Mouse (Mus musculus): ENCODE data around the gene Atp4b. TPM values are rescaled to one million over a fixed set of nuclear protein-coding genes. Genes with fewer than 3 reads are reported as not detected.

The Atp4b gene
- total RNA-seq (2014; fragmentation: Nextera tagmentation) (0.96 and 1.4 TPM in 2 replicates), total RNA-seq (2017) (0.80 and 1.1 TPM in 2 replicates)

DNA sequence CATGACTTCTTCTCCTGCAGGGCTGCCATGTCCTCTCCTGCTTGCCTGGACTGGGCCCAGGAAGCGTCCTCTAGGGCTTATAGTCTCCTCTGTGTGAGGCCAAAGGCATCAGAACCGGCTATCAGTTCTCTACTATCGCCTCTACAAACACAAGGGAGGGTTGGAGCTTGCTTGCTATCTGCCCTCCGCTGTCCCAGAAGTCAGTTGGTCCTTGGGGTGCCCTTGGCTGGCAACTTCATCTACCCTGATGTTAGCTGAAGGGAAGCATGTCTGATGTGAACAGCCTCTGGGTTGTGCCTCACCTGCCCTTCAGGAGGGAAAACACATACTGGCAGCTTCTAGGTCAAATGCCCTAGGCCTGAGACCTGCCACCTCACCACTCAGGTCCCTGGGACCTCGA lies at the start of gene Atp4b:
Gene Atp4b, minus strand, starts transcription at position 101 of the 400 bp plus-strand sequence.
- ATAC-seq (replicated peaks; ENCODE audit: low FRiP score, low TSS enrichment, poor library complexity, severe bottlenecking), result peak; percentile 40

GRCm38 (mm10) chr8:13442152-13442551 lies 45.5 kb upstream of the Atp4b start:
- no peak for ATAC-seq (replicated peaks; ENCODE audit: low FRiP score, low TSS enrichment, poor library complexity, severe bottlenecking)

DNA sequence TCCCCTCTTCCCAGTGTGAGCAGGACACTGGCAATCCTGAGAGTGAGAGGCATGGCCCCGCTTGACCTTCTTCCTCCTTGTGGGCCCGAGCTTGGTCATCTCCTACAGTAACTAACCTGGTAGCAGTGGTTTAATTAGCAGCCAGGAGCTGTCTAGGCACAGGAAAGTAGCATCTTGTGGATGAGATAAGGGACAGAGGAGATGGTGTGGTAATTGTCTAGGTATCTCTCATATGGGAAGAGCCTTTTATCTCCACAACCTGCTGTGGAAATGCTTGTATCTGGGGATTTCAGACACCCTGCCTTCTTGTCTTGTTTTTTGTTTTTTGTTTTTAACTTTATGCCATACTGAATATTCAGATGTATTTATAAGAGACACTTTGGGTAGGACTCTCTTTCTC lies 40.9 kb upstream of the Atp4b start:
- ATAC-seq (replicated peaks; ENCODE audit: low FRiP score, low TSS enrichment, poor library complexity, severe bottlenecking), result peak; percentile 57

- ATAC-seq (replicated peaks; ENCODE audit: low FRiP score, low TSS enrichment, poor library complexity, severe bottlenecking), result no peak
Measured at GRCm38 (mm10) chr8:13436052-13436451, 39.4 kb upstream of the Atp4b start.

DNA sequence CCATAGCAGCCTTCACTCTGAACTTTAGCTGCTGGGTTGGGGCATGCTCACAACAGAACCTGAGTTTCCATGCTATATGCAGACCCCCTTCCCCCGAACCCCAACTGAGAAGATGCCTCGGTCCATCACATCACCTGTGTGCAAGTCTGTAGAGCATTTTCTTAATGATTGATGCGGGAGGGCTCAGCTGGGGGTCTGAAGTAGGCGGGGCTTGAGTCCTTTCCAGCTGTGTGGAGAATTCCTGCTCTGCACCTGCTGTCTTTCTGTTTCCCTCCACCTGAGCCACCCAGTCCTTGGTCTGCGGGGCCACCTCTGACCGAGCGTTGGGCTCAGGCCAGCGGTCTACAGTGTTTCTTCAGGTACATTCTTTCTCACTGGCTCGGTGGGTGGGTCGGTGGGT lies 38.3 kb upstream of the Atp4b start, which contains the start of gene Tmem255b:
Gene Tmem255b, plus strand, starts transcription at position 301 of the 400 bp plus-strand sequence.
- no peak for ATAC-seq (replicated peaks; ENCODE audit: low FRiP score, low TSS enrichment, poor library complexity, severe bottlenecking)

DNA sequence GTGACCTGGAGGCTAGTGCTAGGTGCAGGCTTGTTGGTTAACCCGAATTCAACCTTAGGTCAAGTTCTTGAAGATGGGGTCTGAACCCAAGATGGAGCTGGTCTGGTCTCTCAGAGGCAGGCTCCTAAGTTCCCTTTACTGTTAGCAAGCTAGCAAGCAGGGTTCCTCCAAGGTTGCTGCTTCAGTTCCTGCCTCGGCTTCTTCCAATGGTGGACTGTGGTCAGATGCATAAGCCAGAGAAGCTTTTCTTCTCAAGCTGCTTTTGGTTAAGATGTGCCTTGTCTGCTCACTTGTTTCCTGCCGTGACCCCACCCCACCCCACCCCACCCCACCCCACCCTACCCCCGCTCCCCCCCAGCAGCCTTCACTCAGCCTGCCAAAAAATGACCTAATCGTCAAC lies 36.5 kb upstream of the Atp4b start:
- ATAC-seq (replicated peaks; ENCODE audit: low FRiP score, low TSS enrichment, poor library complexity, severe bottlenecking), result no peak

DNA sequence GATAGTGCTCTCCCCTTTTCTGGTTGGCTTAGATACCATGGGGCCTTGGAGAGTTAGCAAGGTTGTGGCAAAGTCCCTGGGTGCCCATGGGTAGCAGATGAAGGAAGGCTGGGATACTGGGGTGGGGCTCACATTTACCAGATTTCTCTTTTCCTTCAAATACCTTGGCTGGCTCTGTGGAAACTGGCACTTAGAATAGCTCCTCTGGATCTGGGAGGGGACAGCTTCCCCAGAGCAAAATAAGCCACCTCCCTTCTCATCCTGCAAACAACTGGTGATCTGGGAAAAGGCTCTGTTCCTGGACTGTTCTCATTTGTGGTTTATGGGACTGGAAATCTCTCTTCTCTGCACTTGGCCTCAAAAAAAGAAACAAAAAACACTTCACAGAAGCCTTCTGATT lies 34.2 kb upstream of the Atp4b start:
- ATAC-seq (replicated peaks; ENCODE audit: low FRiP score, low TSS enrichment, poor library complexity, severe bottlenecking), result no peak

DNA sequence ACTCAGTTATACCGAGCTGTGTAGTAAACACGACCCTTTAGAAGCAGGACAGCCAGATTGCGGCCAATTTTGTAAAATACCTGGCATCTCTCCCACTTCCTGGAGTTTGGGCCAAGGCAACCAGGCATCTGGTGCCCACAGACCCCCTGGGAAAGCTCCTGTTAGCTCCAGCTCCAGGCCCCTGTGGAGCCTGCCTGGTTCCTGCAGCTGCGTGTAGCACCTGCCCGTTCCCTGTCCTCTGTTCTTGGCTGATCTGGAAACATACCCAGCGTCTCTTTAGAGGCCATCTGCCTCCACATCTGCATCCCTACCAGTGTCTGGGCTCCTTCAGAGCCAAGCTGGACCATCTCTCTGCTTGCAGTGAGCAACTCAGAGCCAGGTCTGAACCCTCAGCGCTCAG lies 33.8 kb upstream of the Atp4b start:
- no peak for ATAC-seq (replicated peaks; ENCODE audit: low FRiP score, low TSS enrichment, poor library complexity, severe bottlenecking)

- ATAC-seq (replicated peaks; ENCODE audit: low FRiP score, low TSS enrichment, poor library complexity, severe bottlenecking), result no peak
Measured at GRCm38 (mm10) chr8:13428156-13428555, 31.5 kb upstream of the Atp4b start.

DNA sequence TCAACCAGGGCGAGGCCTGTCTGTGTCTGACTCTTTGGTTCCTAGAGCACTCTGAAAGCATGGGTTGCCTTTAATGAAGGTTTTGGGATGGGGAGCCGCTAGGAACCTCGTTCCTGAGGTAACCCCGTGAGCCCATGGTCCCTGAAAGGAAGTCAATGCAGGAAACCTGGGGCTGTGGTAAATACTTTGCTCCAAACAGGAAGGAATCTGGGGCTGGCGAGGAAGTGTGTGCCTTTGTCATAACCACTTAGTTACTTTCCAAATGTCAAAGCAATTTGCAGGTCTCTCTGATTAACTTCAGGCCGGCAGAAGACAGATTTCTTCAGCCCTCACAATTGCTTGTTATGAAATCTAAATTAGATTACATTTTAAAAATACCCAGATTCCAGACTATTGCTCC lies 30.7 kb upstream of the Atp4b start:
- ATAC-seq (replicated peaks; ENCODE audit: low FRiP score, low TSS enrichment, poor library complexity, severe bottlenecking), result no peak

DNA sequence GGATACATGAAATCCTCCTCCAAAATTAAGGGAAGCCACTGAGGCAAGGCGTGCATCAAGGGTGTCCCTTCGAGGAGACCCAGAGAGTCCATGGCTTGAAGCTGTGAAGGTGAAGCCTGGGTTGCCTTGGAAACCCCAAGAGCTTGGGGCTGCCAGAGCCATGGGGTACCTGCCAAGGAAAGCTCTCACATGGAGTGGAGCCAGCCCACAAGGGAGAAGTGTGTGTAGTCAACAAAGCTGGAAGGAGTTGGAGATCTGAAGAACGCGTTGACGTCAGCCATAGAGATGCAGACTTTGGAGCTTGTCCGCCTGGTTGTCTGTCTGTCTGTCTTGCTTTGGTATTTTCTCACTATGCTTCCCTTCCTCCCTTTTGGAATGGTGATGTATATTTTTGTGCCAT lies 24.3 kb upstream of the Atp4b start:
- no peak for ATAC-seq (replicated peaks; ENCODE audit: low FRiP score, low TSS enrichment, poor library complexity, severe bottlenecking)

- ATAC-seq (replicated peaks; ENCODE audit: low FRiP score, low TSS enrichment, poor library complexity, severe bottlenecking), result no peak
Measured at GRCm38 (mm10) chr8:13419111-13419639, 22.6 kb upstream of the Atp4b start.

DNA sequence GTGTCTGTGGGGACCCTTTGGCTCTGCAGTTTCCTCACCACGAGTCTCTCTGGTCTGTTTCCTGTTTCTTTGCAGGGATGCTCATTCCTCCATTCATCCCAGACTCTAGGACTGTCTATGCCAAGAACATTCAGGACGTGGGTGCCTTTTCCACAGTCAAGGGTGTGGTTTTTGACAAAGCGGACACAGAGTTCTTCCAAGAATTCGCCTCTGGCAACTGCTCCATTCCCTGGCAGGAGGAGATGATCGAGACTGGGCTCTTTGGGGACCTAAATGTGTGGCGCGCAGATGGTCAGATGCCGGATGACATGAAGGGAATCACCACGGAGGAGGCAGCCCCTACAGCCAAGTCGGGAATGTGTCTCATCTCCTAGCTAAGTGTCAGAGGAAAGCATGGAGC lies 19.3 kb upstream of the Atp4b start:
- no peak for ATAC-seq (replicated peaks; ENCODE audit: low FRiP score, low TSS enrichment, poor library complexity, severe bottlenecking)

DNA sequence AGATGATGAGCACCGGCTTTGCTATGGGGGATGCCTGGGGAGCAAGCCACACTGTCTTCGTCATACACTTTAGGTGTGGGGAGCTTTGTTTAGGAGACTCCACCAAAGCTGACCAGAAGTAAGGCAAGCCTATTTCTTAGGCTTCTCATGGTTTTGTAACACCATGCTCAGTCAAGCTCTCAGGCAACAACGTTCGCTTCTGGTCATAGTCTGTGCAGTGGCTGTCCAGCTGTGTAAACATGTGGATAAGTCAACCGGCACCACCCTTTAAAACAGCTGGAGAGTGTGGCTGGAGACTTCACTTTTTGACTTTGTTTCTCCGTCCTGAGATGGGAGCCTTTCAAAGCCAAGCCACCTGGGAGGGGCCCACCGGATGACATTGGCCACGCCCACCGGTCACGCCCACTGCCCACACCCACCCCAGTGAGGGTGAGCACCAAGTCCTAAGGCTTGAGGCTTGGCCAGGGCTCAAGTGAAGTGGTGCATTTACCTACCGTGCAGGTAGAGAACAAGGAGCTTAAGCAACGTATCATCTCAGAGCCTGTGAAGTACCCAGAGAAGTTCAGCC lies 17.3 kb upstream of the Atp4b start:
- no peak for ATAC-seq (replicated peaks; ENCODE audit: low FRiP score, low TSS enrichment, poor library complexity, severe bottlenecking)

- ATAC-seq (replicated peaks; ENCODE audit: low FRiP score, low TSS enrichment, poor library complexity, severe bottlenecking), result peak; percentile 60
Measured at GRCm38 (mm10) chr8:13412891-13413558, 16.4 kb upstream of the Atp4b start.

- 0 out of 2 replicates have a peak, but pooled peaks have one; percentile 54 for ATAC-seq (replicated peaks; ENCODE audit: low FRiP score, low TSS enrichment, poor library complexity, severe bottlenecking)
Measured at GRCm38 (mm10) chr8:13411597-13411996, 15.0 kb upstream of the Atp4b start.

- no peak for ATAC-seq (replicated peaks; ENCODE audit: low FRiP score, low TSS enrichment, poor library complexity, severe bottlenecking)
Measured at GRCm38 (mm10) chr8:13406011-13406410, 9.4 kb upstream of the Atp4b start.

DNA sequence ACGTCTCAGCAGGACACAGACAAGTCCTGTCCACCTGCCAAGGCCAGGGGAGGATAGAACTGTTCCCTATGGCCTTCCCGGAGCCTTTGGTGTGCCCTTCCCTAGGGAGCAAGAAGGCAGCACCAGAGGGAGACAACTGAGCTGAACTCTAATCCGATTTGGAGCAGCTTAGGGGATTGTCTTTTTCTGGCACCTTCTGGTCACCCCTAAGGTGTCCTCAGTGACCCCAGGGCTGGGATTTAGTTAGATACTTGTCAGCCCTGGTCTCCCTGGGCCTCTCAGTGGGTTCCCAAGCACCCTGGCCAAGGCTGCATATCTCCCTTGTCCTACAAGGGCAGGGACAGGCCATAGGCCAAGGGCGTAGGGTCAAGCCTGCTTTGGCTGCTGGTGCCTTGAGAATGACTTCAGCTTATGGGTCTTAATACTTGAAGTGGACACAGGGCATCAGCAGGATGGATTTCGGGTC lies 8.1 kb upstream of the Atp4b start, which contains the start of gene Grk1:
Gene Grk1, plus strand, starts transcription at position 416 of the 466 bp plus-strand sequence.
- ATAC-seq (replicated peaks; ENCODE audit: low FRiP score, low TSS enrichment, poor library complexity, severe bottlenecking), result no peak

DNA sequence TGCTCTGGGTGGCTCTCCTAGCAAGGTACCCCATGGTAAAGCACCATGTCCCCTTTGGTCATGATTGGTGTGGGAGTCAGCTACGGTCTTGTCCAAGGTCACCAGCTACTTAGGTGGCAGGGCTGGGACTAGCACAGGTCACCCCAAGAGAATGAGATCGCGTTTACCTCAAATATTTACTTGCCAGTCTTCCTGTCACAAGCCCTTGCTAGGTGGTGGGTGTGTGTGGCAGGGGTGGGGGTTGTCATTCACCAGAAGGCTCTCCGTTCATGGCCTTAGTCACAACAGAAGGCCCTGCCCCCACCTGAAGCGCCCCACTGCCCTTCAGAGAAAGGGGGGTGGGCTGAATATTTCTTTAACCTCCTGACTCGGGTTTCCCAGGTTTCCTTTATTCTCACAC lies 6.9 kb upstream of the Atp4b start:
- ATAC-seq (replicated peaks; ENCODE audit: low FRiP score, low TSS enrichment, poor library complexity, severe bottlenecking), result no peak

DNA sequence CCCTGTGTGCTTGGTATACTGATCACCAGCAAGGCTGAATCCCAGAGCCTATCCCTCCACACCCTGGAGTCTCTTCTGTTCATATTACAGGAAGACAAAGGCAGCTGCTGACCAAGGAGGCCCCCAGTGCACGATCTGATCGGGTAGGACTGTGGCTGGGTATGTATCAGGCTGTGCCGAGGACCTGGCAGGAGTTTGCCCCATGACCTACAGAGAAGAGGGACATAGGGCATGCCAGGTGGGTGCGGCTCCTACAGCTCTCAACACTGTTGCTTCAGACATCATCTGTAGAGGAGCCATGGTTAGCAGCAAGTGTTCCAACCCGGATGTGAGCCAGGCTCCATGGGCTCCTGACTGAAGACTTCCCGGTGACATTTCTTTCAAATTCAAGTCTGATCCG lies 2.8 kb downstream of the Atp4b start:
- ATAC-seq (replicated peaks; ENCODE audit: low FRiP score, low TSS enrichment, poor library complexity, severe bottlenecking), result no peak

- ATAC-seq (replicated peaks; ENCODE audit: low FRiP score, low TSS enrichment, poor library complexity, severe bottlenecking), result peak; percentile 46
Measured at GRCm38 (mm10) chr8:13388744-13389143, 7.9 kb downstream of the Atp4b start.

Measured in megakaryocyte-erythroid progenitor cell, adult 5-6 weeks (primary cell).